Mouse (Mus musculus): ENCODE data around the gene Xpo4. TPM values are rescaled to one million over a fixed set of nuclear protein-coding genes. Genes with fewer than 3 reads are reported as not detected.

Gene Xpo4
- polyA plus RNA-seq, 1 experiment from 2014 or later = 19.2 TPM

DNA sequence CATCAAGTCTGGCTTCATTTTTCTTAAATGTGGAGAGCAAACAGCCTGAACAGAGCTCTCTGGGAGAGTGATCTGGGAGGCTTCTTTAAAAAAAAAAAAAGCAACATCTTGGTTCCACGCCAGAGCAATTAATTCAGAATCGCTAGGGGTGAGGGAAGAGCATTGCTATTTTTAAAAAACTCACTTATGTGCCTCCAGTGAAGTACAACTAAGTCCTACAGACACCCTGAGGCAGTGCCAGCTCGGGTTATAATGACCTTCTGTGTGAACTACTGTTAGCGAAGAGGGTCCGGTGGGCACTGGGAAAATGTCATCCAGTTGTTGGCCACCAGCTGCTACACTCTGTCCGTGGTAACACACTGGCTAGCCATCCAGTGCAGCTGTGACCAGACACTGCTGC, 129.6 kb downstream of the Xpo4 start:
- Histone ChIP-seq H3K4me1 (replicated peaks) (peaks cover 41% of the 10 kb centered on the region), H3K9ac (no peak overlapping the region), H3K27ac (ENCODE audit: poor library complexity, severe bottlenecking) (0 out of 2 replicates have a peak overlapping the region, but pooled peaks have one; percentile 41)

DNA sequence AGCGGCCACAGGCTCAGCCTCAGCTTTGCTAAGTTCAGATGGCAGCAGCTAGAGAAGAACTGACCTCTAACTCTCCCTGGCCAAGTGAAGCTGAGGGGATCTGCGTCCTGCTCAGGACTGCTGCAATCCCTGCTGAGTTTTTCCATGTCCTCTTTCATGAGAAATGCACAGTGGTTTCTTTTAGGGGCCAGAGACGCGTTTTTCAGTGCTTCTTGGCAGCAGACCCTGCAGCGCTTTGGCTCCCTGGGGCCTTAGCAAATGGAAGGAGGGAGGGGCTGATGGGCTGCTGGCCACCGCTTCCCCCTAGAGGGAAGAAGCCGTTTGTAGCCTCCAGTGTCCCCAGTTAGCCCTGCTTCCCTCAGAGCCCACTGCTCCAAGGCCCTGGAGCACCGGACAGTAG, 130.3 kb downstream of the Xpo4 start:
- peak overlapping the region; percentile 37 for H3K9ac ChIP-seq
- peaks cover 41% of the 10 kb centered on the region for H3K4me1 ChIP-seq (replicated peaks)
- no peaks in the 10 kb centered on the region for H3K9me3 ChIP-seq (replicated peaks)
- H3K27me3 ChIP-seq (replicated peaks) = peaks cover 23% of the 10 kb centered on the region
- 0 out of 2 replicates have a peak overlapping the region, but pooled peaks have one; percentile 37 for H3K27ac ChIP-seq (ENCODE audit: poor library complexity, severe bottlenecking)
- WGBS = 20% methylated on average over 8 of the region's 8 CpGs
- no peak for ATAC-seq (ENCODE audit: insufficient number of reproducible peaks, low FRiP score)
- H3K4me2 ChIP-seq = peak overlapping the region; percentile 14; the same call in 1 of the 2 replicates
- no peak overlapping the region for H3K4me3 ChIP-seq
- H3K36me3 ChIP-seq = no peaks in the 10 kb centered on the region

More for the DNA sequence above, 129.6 kb downstream of the Xpo4 start:
- WGBS = 61% methylated on average over 6 of the region's 6 CpGs
- H3K4me3 ChIP-seq = no peak overlapping the region
- ATAC-seq (ENCODE audit: insufficient number of reproducible peaks, low FRiP score) = no peak
- H3K36me3 ChIP-seq = no peaks in the 10 kb centered on the region
- no peak overlapping the region for H3K4me2 ChIP-seq
- H3K27me3 ChIP-seq (replicated peaks) = peaks cover 19% of the 10 kb centered on the region
- H3K9me3 ChIP-seq (replicated peaks) = no peaks in the 10 kb centered on the region

DNA sequence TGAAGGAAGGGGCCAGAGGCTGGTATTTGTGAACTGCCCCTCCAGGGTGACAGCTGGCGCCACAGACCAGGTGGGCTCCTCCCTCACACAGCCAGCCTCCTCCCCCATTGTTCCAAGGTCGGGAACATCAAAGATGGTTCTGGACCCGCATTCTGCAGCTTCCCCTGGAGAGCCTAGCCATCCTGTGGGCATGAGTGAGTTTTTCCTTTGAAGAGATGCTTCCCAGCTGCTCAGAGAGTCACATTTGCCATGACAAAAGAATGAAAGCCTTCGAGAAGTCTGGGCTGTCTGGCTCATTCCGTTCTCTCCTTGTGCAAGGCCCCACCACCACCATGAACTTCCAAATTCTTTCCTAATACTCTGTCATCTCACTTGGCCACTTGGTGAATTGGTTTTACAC, 130.9 kb downstream of the Xpo4 start:
- ATAC-seq (ENCODE audit: insufficient number of reproducible peaks, low FRiP score) = no peak
- Histone ChIP-seq H3K4me1 (replicated peaks) (peaks cover 46% of the 10 kb centered on the region), H3K4me3 (no peak overlapping the region), H3K4me2 (peak overlapping the region; percentile 14; the same call in 1 of the 2 replicates), H3K27me3 (replicated peaks) (peaks cover 25% of the 10 kb centered on the region), H3K9me3 (replicated peaks) (no peaks in the 10 kb centered on the region), H3K36me3 (no peaks in the 10 kb centered on the region), H3K27ac (ENCODE audit: poor library complexity, severe bottlenecking) (no peak overlapping the region), H3K9ac (peak overlapping the region; percentile 37; the same call in 1 of the 2 replicates)
- 26% methylated on average over 5 of the region's 5 CpGs for WGBS

DNA sequence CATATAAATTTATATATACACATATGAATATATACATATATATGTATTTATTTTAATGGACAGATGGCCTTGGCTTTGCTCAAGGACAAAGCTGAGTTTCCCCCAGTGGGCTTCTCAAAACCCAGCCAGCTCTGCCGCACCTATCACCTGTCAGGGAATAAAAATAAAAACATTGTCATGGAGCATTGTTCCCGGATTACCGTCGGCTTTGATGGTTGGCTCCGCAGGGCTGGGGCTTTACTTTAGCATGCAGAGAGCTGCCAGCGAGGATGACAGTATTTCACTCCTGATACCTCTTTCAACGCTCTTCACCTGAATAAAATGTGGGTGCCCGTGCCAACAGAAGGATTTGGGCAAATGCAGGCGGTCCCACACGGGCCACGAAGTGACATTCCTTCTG, 131.4 kb downstream of the Xpo4 start:
- H3K9me3 ChIP-seq (replicated peaks) = no peaks in the 10 kb centered on the region
- H3K36me3 ChIP-seq = no peaks in the 10 kb centered on the region
- H3K4me2 ChIP-seq = no peak overlapping the region
- peaks cover 25% of the 10 kb centered on the region for H3K27me3 ChIP-seq (replicated peaks)
- 24% methylated on average over 11 of the region's 11 CpGs for WGBS
- no peak overlapping the region for H3K9ac ChIP-seq
- H3K27ac ChIP-seq (ENCODE audit: poor library complexity, severe bottlenecking) = no peak overlapping the region
- H3K4me1 ChIP-seq (replicated peaks) = peaks cover 47% of the 10 kb centered on the region
- ATAC-seq (ENCODE audit: insufficient number of reproducible peaks, low FRiP score) = no peak
- H3K4me3 ChIP-seq = no peak overlapping the region

DNA sequence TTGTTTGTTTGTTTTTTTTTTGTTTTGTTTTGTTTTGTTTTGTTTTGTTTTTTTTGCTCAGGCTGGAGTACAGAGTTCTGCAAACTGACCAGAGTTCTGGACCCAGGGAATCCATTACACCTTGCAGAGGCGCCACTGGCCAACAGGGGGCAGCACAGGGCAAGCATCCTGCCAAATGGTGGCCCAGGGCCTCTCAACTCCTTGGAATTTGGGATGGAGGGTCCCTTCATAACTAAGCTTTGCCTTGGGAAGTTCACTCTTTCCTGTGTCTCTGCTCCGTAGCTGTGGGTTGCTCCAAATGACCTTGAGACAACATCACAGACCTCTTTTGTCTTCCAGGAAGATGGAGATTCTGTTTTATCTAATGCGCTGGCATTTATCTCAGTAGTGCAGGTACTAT, 132.0 kb downstream of the Xpo4 start:
- Histone ChIP-seq H3K4me2 (no peak overlapping the region), H3K36me3 (no peaks in the 10 kb centered on the region), H3K4me3 (no peak overlapping the region), H3K4me1 (replicated peaks) (peaks cover 46% of the 10 kb centered on the region), H3K27me3 (replicated peaks) (peaks cover 26% of the 10 kb centered on the region), H3K9me3 (replicated peaks) (no peaks in the 10 kb centered on the region), H3K27ac (ENCODE audit: poor library complexity, severe bottlenecking) (no peak overlapping the region), H3K9ac (no peak overlapping the region)
- no peak for ATAC-seq (ENCODE audit: insufficient number of reproducible peaks, low FRiP score)
- WGBS = 37% methylated on average over 3 of the region's 3 CpGs

DNA sequence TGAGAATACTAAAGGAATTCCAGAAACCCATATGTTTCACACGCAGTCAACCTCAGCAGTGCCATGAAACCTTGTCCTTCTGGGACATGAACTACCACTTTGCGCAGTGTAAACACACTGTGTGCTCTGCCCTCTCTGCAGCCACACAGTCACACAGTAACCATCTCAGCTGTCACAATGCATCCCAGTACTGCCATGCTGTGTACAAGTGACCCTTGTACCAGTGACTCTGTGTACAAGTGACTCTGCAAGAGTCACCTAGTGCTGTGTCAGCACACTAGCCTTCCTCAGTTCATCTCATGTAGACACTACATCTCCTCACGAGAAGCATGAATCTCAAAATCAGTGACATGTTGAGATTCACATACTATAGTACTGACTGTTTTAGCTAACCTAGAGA, 132.7 kb downstream of the Xpo4 start:
- Histone ChIP-seq H3K27ac (ENCODE audit: poor library complexity, severe bottlenecking) (no peak overlapping the region), H3K4me3 (no peak overlapping the region), H3K4me2 (no peak overlapping the region), H3K9ac (no peak overlapping the region), H3K4me1 (replicated peaks) (peaks cover 39% of the 10 kb centered on the region), H3K27me3 (replicated peaks) (peaks cover 32% of the 10 kb centered on the region), H3K9me3 (replicated peaks) (no peaks in the 10 kb centered on the region), H3K36me3 (no peaks in the 10 kb centered on the region)
- WGBS = 82% methylated on average over 3 of the region's 3 CpGs
- ATAC-seq (ENCODE audit: insufficient number of reproducible peaks, low FRiP score) = no peak

DNA sequence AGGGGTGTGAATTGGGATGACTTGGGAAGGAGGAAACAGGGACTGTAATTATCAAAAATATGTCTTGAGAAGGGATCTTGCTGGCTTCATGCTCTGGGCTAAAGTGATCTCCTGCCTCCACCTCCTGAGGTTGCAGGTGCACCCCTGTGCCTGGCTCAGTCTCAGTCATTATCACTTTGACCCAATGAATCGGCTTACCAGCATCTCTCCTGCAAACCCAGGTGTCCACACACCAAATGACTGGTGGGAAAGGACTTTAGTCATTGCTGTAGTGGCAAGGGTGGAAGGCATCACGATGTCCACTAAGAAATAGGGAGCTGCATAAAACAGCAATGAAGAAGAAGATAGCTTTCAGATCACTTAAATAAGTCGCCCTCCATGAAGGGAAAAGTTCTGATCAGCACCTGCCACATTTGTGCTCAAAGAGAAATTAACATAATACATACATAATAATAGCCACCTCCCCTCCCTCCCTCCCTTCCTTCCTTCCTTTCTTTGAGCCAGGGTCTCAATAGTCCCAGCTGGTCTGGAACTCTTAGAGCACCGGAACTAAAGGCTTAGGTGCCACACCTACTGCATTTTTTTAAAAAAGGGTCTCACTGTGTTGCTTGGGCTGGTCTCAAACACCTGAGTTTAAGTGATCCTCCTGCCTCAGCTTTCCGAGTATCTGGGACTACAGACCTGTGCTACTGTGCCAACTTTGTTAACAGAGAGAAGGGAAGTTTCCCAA, 135.3 kb downstream of the Xpo4 start:
- no peak overlapping the region for H3K9ac ChIP-seq

DNA sequence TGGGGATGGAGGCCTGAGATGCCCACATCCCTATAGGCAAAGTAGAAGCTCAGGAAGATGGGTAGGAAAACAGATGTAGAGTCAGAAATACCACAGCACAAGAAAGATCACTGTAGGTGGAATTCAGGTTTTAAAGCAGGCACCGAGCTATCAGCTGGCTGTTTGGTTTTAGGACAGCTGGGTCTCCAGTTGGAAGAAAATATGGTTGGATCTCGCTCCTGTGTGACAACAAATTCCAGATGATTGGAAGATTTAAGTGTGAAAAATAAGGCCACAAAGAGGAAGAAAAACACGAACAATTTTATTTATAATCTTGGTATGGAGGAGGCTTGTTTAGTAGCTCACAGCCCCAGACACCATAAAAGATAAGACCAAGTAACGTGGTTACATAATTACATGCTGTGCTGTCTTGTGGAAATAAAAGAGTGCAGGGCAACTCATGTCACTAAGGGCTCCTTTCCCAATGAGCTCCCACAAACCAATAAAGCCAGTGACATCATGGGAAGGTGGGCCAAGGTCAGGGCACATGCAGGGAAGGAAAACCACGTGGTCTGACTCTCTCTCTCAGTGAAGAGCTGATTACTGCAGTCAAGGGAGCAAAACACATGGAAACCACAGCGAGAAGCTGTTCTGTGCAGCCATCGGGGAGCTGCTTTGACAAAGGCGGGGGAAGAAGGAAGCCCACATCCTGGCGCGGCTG, 136.0 kb downstream of the Xpo4 start:
- H3K9ac ChIP-seq = no peak overlapping the region
- WGBS = 49% methylated on average over 10 of the region's 10 CpGs
- peaks cover 49% of the 10 kb centered on the region for H3K27me3 ChIP-seq (replicated peaks)
- H3K4me1 ChIP-seq (replicated peaks) = peaks cover 19% of the 10 kb centered on the region
- H3K4me3 ChIP-seq = no peak overlapping the region
- no peak for ATAC-seq (ENCODE audit: insufficient number of reproducible peaks, low FRiP score)
- H3K4me2 ChIP-seq = no peak overlapping the region
- no peaks in the 10 kb centered on the region for H3K36me3 ChIP-seq
- no peaks in the 10 kb centered on the region for H3K9me3 ChIP-seq (replicated peaks)
- no peak overlapping the region for H3K27ac ChIP-seq (ENCODE audit: poor library complexity, severe bottlenecking)

More for the DNA sequence above, 135.3 kb downstream of the Xpo4 start:
- ATAC-seq (ENCODE audit: insufficient number of reproducible peaks, low FRiP score) = no peak
- Histone ChIP-seq H3K4me2 (no peak overlapping the region), H3K27ac (ENCODE audit: poor library complexity, severe bottlenecking) (no peak overlapping the region), H3K27me3 (replicated peaks) (peaks cover 53% of the 10 kb centered on the region), H3K4me1 (replicated peaks) (peaks cover 24% of the 10 kb centered on the region), H3K9me3 (replicated peaks) (no peaks in the 10 kb centered on the region), H3K4me3 (no peak overlapping the region), H3K36me3 (no peaks in the 10 kb centered on the region)
- 57% methylated on average over 5 of the region's 5 CpGs for WGBS

DNA sequence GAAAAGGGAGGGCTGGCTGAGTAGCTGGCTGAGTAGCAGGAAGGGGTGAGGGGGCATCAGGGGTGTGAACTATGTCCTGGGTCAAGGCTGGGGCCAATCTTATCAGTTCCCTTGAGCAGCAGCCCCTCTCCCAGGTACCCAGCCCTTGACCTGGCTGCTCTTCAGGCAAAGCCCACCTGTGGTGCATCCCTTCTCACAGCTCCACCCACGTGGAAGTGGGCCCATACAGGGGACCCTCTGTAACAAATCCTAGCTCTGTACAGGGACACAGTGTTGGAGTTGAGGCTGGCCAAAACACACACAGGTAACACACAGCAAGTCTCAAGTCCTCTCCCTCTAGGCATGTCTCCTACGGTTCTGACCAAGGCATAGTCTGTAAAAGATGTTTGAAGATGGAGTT, 137.6 kb downstream of the Xpo4 start:
- ATAC-seq (ENCODE audit: insufficient number of reproducible peaks, low FRiP score) = no peak
- Histone ChIP-seq H3K9ac (no peak overlapping the region), H3K4me3 (no peak overlapping the region), H3K36me3 (no peaks in the 10 kb centered on the region), H3K27me3 (replicated peaks) (peaks cover 58% of the 10 kb centered on the region), H3K27ac (ENCODE audit: poor library complexity, severe bottlenecking) (no peak overlapping the region), H3K4me1 (replicated peaks) (peaks cover 15% of the 10 kb centered on the region), H3K4me2 (no peak overlapping the region), H3K9me3 (replicated peaks) (no peaks in the 10 kb centered on the region)
- WGBS = 37% methylated on average over 2 of the region's 2 CpGs
